Mouse (Mus musculus) retina, embryonic 14.5 days (tissue): ENCODE results near the gene Tnfsf13b.

Experiments used
- DNase-seq: peaks from one replicate; pipeline ENCODE4 v3.0.0-alpha.2; 2015; ENCODE audit warnings: low spot score

The Tnfsf13b gene

GRCm38 (mm10) chr8:10045743-10046142 is 39.5 kb downstream of the Tnfsf13b start:
- DNase-seq = no peak

- no peak for DNase-seq
These were observed 42.9 kb downstream of the Tnfsf13b start for GRCm38 (mm10) chr8:10049162-10049561.

- no peak for DNase-seq
These were observed 45.3 kb downstream of the Tnfsf13b start for GRCm38 (mm10) chr8:10051576-10051975.

GRCm38 (mm10) chr8:10053571-10053990 is 47.3 kb downstream of the Tnfsf13b start:
- DNase-seq = peak; percentile 71

- DNase-seq = no peak
These were observed 54.7 kb downstream of the Tnfsf13b start for GRCm38 (mm10) chr8:10061001-10061400.

- no peak for DNase-seq
These were observed 60.6 kb downstream of the Tnfsf13b start for GRCm38 (mm10) chr8:10066906-10067305.

- DNase-seq = no peak
These were observed 61.5 kb downstream of the Tnfsf13b start for GRCm38 (mm10) chr8:10067775-10068174.

- DNase-seq = no peak
These were observed 66.1 kb downstream of the Tnfsf13b start for GRCm38 (mm10) chr8:10072347-10072746.
